Mouse (Mus musculus): ENCODE results near the gene Pygo2. TPM values are rescaled to one million over a fixed set of nuclear protein-coding genes. Genes with fewer than 3 reads are reported as not detected.

Pygo2 gene
- total RNA-seq, 2 experiments from 2014 or later, result 13.8 to 16.6 TPM

DNA sequence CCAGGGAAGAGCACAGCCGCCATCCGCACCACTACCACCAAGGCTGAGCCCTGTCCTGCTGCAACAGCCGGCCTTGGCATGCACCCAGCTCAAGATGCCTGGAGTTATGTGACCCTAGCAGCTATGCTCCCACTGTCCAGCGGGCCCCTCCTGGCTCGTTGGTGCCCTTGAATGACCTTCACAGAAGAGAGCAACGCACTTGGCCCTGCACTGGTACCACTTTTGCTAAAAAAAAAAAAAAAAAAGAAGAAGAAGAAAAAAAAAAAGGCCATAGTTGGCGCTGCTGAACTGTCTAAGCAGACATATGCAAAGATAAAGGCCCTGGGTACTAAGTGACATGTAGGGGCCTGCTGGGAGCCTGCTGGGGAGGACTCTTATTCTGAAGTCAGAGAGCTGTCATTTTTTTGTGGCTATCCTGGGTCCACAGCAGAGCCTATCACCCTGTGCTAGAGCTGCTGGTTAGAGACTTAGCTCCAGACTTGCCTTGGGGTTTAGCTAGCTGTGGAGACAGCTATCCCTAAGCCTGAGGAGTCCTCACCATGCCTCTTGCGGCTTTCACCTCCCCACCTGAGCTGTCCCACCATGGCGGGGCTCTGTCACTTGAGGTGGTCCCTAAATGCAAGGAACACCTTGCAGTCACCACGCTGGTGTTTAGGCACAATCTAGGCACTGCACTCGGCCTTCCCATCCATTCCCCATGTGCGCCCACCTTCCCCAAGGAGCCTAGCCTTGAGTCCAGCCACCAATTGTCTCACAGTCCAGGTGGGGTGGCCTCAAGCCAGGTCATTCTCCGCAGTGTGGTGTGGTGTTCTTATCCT lies 18.9 kb downstream of the Pygo2 start:
- DNase-seq, result peak in 1 of 2 experiments; percentile 41
- intact Hi-C loops (cut with DNase I), result loop anchor here (2.0 to 5.0 kb wide), 2 partner anchors 36 to 52 kb away; no protein-coding TSS in a partner anchor

DNA sequence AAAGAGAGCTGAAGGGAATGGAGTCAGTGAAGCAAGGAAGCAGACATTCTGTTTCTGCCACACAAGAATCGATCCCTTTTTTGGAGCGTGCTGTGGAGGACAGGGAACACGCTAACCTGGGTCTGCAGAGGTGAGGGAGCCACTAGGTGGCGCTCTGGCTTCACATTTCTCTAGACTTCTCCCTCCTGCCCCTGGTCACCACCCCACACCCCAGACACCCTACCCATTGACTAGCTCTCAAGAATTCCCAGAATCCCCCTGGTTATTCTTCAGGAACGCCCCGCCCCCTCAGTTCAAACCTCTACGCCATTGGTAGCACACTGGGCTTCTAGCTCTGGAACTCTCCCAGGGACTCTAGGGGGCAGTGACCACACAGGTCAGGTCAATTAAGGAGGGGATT lies 19.5 kb downstream of the Pygo2 start:
- intact Hi-C loops (cut with DNase I), result loop anchor here (2.0 to 5.0 kb wide), 2 partner anchors 35 to 52 kb away; no protein-coding TSS in a partner anchor
- DNase-seq, result peak; percentile 74 to 79

GRCm38 (mm10) chr3:89451916-89452315 lies 21.9 kb downstream of the Pygo2 start:
- DNase-seq, result no peak
- intact Hi-C loops (cut with DNase I), result no loop called here

GRCm38 (mm10) chr3:89454401-89455177 lies 24.6 kb downstream of the Pygo2 start, which contains the start of gene Pmvk:
Gene Pmvk (plus strand): TSS chr3:89454541.
- intact Hi-C loops (cut with DNase I), result loop anchor here (5.0 kb wide), 2 partner anchors 233 to 318 kb away; partner anchors contain the start of gene Ube2q1

DNA sequence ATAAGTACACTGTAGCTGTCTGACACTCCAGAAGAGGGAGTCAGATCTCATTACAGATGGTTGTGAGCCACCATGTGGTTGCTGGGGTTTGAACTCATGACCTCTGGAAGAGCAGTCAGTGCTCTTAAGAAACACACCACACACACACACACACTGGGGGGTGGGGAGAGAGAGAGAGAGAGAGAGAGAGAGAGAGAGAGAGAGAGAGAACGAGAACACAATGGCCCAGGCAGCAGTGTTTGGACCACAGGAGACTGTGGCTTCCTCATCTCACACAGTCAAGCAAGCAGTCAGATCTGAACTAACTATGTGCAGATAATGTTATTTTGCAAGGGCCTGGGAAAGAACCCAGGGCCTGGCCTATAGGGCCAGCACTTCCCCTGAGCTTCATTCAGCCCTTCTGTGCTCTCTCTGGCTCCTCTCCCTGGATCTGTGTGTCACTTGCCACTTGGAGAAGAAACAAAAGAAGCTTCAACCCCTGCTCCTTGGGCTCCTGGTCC lies 25.8 kb downstream of the Pygo2 start:
- intact Hi-C loops (cut with DNase I), result loop anchor here (2.0 to 5.0 kb wide), 3 partner anchors 29 to 316 kb away; partner anchors contain the start of gene Ube2q1
- no peak for DNase-seq

More at GRCm38 (mm10) chr3:89454401-89455177, 24.6 kb downstream of the Pygo2 start, which contains the start of gene Pmvk:
- DNase-seq, result no peak

DNA sequence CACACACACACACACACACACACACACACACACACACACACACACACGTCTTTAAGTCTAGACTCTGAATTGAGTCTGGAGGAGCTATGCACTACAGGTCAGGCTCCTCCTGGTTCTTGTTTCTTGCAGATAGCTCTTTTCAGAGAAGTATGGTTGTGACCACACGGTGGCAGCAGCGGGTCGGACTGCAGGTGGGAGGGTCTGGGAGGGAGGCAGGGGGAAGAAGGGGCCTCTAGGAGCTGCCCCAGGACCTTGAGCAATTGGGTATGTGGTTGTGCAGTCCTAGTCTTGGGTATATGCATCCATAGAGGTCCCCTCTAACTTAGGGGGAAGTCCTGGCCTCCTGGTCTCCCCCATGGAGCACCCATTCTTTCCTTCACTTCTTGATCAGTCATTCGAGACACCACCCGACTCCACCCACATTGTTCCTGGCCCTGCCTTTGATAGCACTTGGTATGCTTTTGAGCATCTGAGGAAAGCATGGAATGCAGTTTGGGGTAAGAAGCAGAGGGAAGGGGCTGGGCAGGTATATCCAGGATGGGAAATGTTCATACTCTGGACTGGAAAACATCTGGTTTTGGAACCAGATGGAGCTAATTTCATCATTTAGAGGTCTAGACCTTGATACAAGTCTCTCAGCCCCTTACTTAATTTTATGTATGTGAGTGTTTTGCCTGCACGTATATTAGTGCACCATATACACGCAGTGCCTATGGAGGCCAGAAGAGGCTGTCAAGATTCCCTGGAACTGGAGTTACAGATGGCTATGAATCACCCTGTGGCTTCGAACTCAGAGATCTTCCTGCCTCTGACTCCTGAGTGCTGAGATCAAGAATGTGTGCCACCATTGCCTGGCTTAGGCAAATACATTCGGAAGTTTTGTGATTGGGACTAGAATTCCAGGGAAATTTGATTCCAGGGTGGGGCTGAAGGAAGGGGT lies 27.0 kb downstream of the Pygo2 start:
- intact Hi-C loops (cut with DNase I), result loop anchor here (2.0 to 5.0 kb wide), 3 partner anchors 28 to 315 kb away; partner anchors contain the start of gene Ube2q1
- DNase-seq, result peak; percentile 72 to 79

DNA sequence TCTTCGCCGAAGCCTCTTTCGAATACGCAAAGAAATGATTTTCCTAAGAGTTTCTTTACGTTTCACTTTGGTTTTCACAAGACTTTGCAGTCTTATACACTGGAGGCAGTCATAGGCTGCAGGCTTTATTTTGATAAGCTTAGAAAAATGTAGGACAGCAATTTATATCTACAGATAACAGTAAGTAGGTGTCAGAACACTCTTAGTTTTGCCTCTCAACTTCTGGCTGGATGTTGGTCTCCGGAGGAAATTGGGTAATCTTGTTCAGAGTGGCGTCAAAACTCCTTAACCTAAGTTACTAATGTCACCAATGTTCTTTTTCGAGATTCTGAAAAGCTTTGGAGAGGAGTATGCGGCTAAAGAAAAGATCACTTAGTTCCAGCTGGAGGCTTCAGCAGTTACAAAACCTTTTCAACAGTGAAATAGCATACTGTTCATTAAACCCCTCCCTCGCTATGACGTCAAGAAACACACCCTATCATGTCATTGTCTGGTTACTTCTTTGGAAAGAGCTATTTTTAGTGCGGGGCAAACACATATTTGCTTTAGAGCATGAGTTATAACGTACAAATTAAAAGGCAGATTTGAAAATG lies 28.5 kb downstream of the Pygo2 start:
- intact Hi-C loops (cut with DNase I), result loop anchor here (5.0 kb wide), 2 partner anchors 229 to 314 kb away; partner anchors contain the start of gene Ube2q1

GRCm38 (mm10) chr3:89458965-89459807 lies 29.2 kb downstream of the Pygo2 start:
- intact Hi-C loops (cut with DNase I), result loop anchor here (5.0 kb wide), 2 partner anchors 228 to 313 kb away; partner anchors contain the start of gene Ube2q1
- peak; percentile 89 to 94 for DNase-seq

More for the DNA sequence above, 28.5 kb downstream of the Pygo2 start:
- DNase-seq, result peak in 1 of 2 experiments; percentile 24

DNA sequence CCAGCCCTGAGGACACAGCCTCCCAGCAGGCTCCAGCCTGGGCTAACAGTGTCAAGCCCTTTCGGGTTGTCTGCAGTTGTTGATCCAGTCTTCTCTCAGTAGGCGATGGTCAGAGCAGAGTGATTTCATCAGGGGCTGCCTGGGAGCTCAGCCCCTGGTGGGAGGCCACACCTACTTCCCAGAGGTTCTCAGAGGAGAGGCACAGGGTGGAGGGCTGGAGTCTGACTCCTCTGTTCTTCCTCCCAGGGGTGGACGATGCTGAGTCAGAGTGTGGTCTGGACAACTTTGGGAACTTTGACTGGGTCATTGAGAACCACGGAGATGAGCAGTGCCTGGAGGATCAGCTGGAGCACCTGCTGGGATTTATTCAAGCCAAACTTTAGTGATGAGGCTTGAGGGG lies 38.3 kb downstream of the Pygo2 start:
- intact Hi-C loops (cut with DNase I), result no loop called here
- DNase-seq, result no peak

DNA sequence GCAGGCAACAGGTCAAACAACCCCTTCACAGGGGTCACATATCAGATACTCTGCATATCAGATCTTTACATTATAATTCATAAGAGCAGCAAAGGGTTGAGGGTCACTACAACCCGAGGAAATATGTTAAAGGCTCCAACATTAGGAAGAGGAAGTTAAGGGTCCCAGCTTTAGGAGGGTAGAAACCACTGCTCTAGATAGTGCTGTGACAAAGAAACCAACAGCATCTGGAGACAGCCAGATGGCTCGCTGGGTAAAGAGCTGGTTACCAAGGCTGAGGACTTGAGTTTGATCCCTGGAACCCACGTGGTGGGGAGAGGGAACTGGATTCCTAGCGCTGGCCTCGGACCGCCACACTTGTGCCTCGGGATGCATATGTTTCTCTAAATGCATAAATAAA lies 42.3 kb downstream of the Pygo2 start:
- intact Hi-C loops (cut with DNase I), result no loop called here
- DNase-seq, result no peak

GRCm38 (mm10) chr3:89473838-89474237 lies 43.8 kb downstream of the Pygo2 start:
- no peak for DNase-seq
- intact Hi-C loops (cut with DNase I), result no loop called here

DNA sequence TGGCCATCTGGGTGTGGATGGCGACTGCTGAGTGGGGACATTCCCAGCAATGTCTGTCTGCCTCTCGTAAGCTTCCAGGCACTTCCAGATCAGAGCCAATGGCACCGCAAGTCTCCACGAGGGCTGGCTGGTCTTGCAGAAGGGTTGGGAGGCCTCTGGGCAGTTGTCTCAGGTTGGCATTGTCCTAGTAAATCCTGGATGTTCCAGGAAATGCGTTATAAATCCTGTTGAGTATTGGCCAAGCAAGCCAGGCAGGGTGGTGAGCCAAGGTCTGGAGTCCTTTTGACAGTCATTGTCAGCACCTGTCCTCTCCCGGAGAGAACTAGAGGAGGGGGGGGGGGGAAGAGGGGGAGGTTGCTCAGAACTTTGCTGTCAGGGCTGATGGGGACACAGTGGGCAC lies 49.0 kb downstream of the Pygo2 start:
- intact Hi-C loops (cut with DNase I), result no loop called here
- DNase-seq, result no peak

DNA sequence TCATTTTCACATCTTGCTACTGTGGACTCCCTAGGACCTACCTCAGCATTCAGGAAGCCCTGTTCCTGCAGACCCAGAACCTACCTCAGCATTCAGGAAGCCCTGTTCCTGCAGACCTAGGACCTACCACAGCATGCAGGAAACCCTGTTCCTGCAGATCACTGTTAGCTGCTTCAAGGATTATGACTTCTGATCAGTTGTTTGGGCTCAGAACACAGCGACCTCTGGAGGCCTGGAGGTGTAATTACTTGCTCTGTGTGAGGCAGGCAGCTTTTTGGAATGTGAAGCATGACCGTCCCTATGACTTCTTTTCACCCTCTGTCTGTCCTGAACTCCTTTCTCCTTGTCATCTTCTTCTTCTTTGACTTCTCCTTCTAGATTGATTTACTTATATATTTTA lies 51.5 kb downstream of the Pygo2 start:
- peak in 1 of 2 experiments; percentile 26 for DNase-seq
- intact Hi-C loops (cut with DNase I), result no loop called here

- intact Hi-C loops (cut with DNase I), result no loop called here
- DNase-seq, result no peak
Measured at GRCm38 (mm10) chr3:89482249-89482648, 52.2 kb downstream of the Pygo2 start.

Data from heart, postnatal 36 days (tissue).